Mouse (Mus musculus): ENCODE measurements around the gene Ikbke.
"Not testable (repeated sequence)": the region's sequence is repeated elsewhere in the genome, so short reads cannot be mapped to it uniquely, and the experiment has no call there.

Ikbke gene

GRCm38 (mm10) chr1:131281731-131282130 lies 2.3 kb upstream of the Ikbke start:
- no peak for DNase-seq (ENCODE audit: low spot score in 2 of 2)

GRCm38 (mm10) chr1:131280280-131280679 lies 874 bp upstream of the Ikbke start:
- DNase-seq (ENCODE audit: low spot score in 2 of 2), result no peak

GRCm38 (mm10) chr1:131278606-131279455 lies 575 bp downstream of the Ikbke start:
- no peak for DNase-seq (ENCODE audit: low spot score in 2 of 2)

- no peak for DNase-seq (ENCODE audit: low spot score in 2 of 2)
Measured at GRCm38 (mm10) chr1:131276831-131277230, 2.6 kb downstream of the Ikbke start.

- no peak for DNase-seq (ENCODE audit: low spot score in 2 of 2)
Measured at GRCm38 (mm10) chr1:131275577-131275976, 3.8 kb downstream of the Ikbke start.

- DNase-seq (ENCODE audit: low spot score in 2 of 2), result no peak
Measured at GRCm38 (mm10) chr1:131274725-131275539, 4.5 kb downstream of the Ikbke start.

GRCm38 (mm10) chr1:131269797-131270578 lies 9.4 kb downstream of the Ikbke start:
- DNase-seq (ENCODE audit: low spot score in 2 of 2), result peak in 1 of 2 experiments; percentile 46

- no peak for DNase-seq (ENCODE audit: low spot score in 2 of 2)
Measured at GRCm38 (mm10) chr1:131268776-131269175, 10.6 kb downstream of the Ikbke start.

GRCm38 (mm10) chr1:131263905-131264304 lies 15.5 kb downstream of the Ikbke start:
- no peak for DNase-seq (ENCODE audit: low spot score in 2 of 2)

GRCm38 (mm10) chr1:131260309-131260656 lies 19.1 kb downstream of the Ikbke start:
- DNase-seq (ENCODE audit: low spot score in 2 of 2), result peak in 1 of 2 experiments; percentile 49

GRCm38 (mm10) chr1:131259632-131260308 lies 19.6 kb downstream of the Ikbke start:
- no peak for DNase-seq (ENCODE audit: low spot score in 2 of 2)

GRCm38 (mm10) chr1:131257288-131257687 lies 22.1 kb downstream of the Ikbke start:
- no peak for DNase-seq (ENCODE audit: low spot score in 2 of 2)

- DNase-seq (ENCODE audit: low spot score in 2 of 2), result not testable (repeated sequence)
Measured at GRCm38 (mm10) chr1:131252516-131253250, 26.7 kb downstream of the Ikbke start.

GRCm38 (mm10) chr1:131246433-131247395 lies 32.7 kb downstream of the Ikbke start:
- DNase-seq (ENCODE audit: low spot score in 2 of 2), result peak in 1 of 2 experiments; percentile 52

- DNase-seq (ENCODE audit: low spot score in 2 of 2), result peak in 1 of 2 experiments; percentile 46
Measured at GRCm38 (mm10) chr1:131245926-131246325, 33.5 kb downstream of the Ikbke start.

GRCm38 (mm10) chr1:131245089-131245856 lies 34.1 kb downstream of the Ikbke start, which contains the start of gene Rassf5:
Rassf5 (minus strand) TSS chr1:131245258.
- DNase-seq (ENCODE audit: low spot score in 2 of 2), result peak; percentile 74 to 76

- DNase-seq (ENCODE audit: low spot score in 2 of 2), result no peak
Measured at GRCm38 (mm10) chr1:131244536-131245088, 34.8 kb downstream of the Ikbke start.

- no peak for DNase-seq (ENCODE audit: low spot score in 2 of 2)
Measured at GRCm38 (mm10) chr1:131242956-131243355, 36.5 kb downstream of the Ikbke start.

Data from heart, adult 9 months (tissue).